Mouse (Mus musculus) E14TG2a.4 (cell line): ENCODE measurements around the gene Brwd1.
"Not testable (repeated sequence)": the region's sequence is repeated elsewhere in the genome, so short reads cannot be mapped to it uniquely, and the experiment has no call there.

Experiments used
- H3K27me3 ChIP-seq: 2 replicates; pipeline ENCODE4 v1.6.1; 2014; ENCODE audit warnings: low read length, control low read depth; ENCODE audit not compliant: insufficient read depth
- H3K36me3 ChIP-seq: 2 replicates; pipeline ENCODE4 v1.6.1; 2014; ENCODE audit warnings: low read length, control low read depth; ENCODE audit not compliant: insufficient read depth
- H3K4me1 ChIP-seq: replicated peaks from 2 replicates; pipeline ENCODE4 v1.6.1; 2014; ENCODE audit warnings: low read depth, low read length, control low read depth
- H3K4me3 ChIP-seq: replicated peaks from 2 replicates; pipeline ENCODE4 v1.5.1; 2014; ENCODE audit warnings: mild to moderate bottlenecking, low read length
- H3K9me3 ChIP-seq: 2 replicates; pipeline ENCODE4 v1.6.1; 2014; ENCODE audit warnings: low read length, control low read depth
- CTCF ChIP-seq: conservative IDR thresholded peaks from 2 replicates; pipeline ENCODE4 v1.5.1; 2014; ENCODE audit warnings: low read length
- NANOG ChIP-seq: IDR thresholded peaks from 2 replicates; pipeline ENCODE4 v1.6.1; 2014; ENCODE audit warnings: borderline replicate concordance, low read length, mixed read lengths
- POU5F1 ChIP-seq: IDR thresholded peaks from 2 replicates; pipeline ENCODE4 v1.6.1; 2014; ENCODE audit warnings: low read length, borderline replicate concordance

Brwd1 gene

DNA sequence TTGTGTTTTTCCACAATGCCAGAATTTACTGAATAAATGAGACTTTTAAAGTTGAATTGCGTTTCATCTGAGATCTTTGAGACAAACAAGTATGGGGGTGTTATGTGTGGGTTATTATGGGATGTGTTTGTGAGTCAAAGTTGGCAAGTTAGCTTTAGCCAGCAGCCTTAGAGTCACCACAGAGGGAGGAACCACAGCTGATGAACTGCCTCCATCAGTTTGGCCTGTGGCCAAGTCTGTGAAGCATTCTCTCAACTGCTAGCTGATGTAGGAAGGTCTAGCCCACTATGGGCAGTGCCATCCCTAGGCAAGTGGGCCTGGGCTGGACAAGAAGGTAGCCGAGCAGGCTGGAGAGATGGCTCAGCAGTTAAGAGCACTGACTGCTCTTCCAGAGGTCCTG is 111.5 kb downstream of the Brwd1 start:
- TF ChIP-seq POU5F1 (no peak), NANOG (no peak), CTCF (no peak)
- Histone ChIP-seq H3K4me3 (no peak overlapping the region), H3K9me3 (peaks cover 14% of the 10 kb centered on the region), H3K36me3 (no peaks in the 10 kb centered on the region), H3K27me3 (no peaks in the 10 kb centered on the region), H3K4me1 (peaks cover 4% of the 10 kb centered on the region; the same call in 1 of the 2 replicates)

DNA sequence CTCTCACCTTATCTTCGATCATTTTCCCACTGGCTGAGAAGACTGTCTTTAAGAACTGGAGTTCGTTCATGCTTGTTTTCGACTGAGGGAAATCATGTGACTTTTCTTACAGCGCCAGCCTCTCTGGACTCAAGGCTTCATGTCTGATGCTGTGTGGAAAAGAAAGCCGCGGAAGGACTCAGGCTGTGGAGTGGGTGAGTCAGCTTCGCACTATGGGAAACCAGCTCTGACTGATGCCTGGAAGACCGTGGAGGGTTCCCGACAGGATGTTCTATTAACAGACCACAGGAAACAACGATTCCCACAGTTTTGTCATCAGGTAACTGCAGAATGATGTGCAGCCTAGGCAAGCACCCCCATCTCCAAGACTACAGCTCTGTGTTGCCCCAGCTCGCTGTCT is 114.9 kb downstream of the Brwd1 start:
- peaks cover 20% of the 10 kb centered on the region for H3K4me1 ChIP-seq
- H3K9me3 ChIP-seq = no peaks in the 10 kb centered on the region
- no peaks in the 10 kb centered on the region; the same call in 1 of the 2 replicates for H3K27me3 ChIP-seq
- TF ChIP-seq POU5F1 (no peak), NANOG (no peak), CTCF (no peak)
- no peaks in the 10 kb centered on the region for H3K36me3 ChIP-seq
- H3K4me3 ChIP-seq = no peak overlapping the region

DNA sequence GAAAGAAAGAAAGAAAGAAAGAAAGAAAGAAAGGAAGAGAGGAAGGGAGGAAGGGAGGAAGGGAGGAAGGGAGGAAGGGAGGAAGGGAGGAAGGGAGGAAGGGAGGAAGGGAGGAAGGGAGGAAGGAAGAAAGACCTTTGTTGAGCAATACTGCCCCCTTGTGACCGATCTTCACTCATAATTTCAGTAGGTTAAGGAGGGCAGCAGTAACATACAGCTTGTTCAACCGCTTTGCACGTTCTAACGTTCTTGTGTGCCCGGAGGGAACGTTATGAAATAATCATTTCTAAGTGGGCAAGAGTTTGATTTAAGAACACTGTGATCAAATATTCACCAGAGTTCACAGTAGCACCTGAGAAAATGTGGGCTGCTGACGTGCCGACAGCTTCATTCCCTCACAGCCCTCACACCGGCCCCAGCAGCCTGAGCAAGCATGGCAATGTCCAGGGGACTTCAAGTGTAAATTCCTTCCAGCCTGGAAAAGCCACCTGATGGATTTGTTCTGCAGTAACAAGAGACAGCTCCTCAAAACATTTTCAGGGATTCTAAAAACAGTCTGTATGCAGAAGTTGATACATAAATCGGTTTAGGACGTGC is 117.8 kb downstream of the Brwd1 start:
- Histone ChIP-seq H3K4me1 (peaks cover 47% of the 10 kb centered on the region), H3K27me3 (no peaks in the 10 kb centered on the region; the same call in 1 of the 2 replicates), H3K9me3 (no peaks in the 10 kb centered on the region), H3K4me3 (no peak overlapping the region), H3K36me3 (no peaks in the 10 kb centered on the region)
- TF ChIP-seq CTCF (peak; percentile 19; the same call in 1 of the 2 replicates), NANOG (no peak), POU5F1 (no peak)

DNA sequence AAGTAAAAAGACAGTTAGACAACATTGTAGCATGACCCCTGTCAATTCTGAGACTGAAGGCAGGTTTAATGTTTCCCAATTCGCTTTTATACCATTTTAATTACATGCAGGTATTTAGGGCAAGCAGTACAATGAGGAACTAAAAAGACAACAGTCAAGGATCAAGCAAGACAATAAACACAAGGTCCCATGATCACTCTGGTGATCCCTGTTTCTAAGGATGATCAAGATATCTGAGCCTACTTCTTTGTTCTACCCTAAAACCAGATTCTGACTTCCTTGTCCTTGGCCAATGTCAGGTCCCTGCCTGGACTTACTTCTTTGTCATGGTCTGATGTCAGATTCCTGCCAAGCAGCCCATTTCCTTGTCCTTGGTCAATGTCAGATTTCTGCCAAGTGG is 120.8 kb downstream of the Brwd1 start:
- not testable (repeated sequence) for H3K4me3 ChIP-seq, H3K9me3 ChIP-seq, H3K27me3 ChIP-seq, H3K36me3 ChIP-seq
- peak; percentile 76 for TF ChIP-seq NANOG
- H3K4me1 ChIP-seq = peaks cover 67% of the 10 kb centered on the region

DNA sequence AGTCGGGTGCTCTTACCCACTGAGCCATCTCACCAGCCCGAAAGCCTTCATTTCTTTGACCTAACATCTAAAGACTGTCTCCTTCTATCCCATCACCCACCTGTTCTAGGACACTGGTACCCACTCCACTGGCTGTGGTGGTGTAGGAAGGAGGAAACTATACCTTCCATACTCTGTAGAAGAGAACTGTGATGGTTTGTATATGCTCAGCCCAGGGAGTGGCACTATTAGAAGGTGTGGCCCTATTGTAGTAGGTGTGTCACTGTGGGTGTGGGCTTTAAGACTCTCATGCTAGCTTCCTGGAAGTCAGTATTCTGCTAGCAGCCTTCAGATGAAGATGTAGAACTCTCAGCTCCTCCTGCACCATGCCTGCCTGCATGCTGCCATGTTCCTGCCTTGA is 121.6 kb downstream of the Brwd1 start:
- H3K4me1 ChIP-seq = peaks cover 72% of the 10 kb centered on the region
- not testable (repeated sequence) for H3K9me3 ChIP-seq, H3K27me3 ChIP-seq, H3K36me3 ChIP-seq, H3K4me3 ChIP-seq

DNA sequence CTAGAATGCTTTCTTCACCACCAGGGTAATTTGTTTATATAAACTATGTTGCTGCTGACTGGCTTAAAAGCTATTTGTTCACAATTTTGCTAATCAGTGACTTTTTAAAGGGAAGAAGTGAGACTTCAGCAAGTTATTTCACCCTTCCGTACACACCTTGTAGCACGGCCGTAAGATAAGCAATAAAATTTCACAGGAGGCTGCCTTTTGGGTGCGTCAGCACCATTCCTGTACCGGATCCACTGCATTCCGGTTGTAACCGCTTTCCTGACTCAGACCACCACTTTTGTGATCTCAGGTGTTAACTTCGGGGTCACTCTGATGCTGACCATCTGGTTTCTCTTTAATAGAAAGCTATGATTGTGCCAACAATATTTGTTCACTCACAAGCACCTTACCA is 124.2 kb downstream of the Brwd1 start:
- TF ChIP-seq POU5F1 = no peak
- TF ChIP-seq CTCF = no peak
- TF ChIP-seq NANOG = no peak
- no peaks in the 10 kb centered on the region for H3K9me3 ChIP-seq
- no peak overlapping the region for H3K4me3 ChIP-seq

DNA sequence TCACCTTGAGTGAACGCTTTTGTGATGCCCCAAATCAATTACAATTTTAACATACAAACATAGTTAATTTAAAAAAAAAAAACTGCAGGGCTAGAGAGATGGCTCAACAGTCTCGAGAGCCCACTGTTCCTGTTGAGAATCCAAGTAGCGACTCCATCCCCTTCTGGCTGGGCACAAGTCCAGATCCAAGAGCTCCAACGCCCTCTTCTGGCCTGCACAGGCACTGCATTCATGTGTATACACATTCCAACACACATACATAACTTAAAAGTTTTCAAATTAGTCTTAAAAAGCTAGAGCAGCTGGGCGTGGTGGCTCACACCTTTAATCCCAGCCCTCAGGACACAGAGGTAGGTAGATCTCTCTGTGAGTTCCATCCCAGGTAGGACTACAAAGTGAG is 125.7 kb downstream of the Brwd1 start:
- TF ChIP-seq POU5F1 (no peak), NANOG (no peak), CTCF (peak; percentile 78)
- peaks cover 78% of the 10 kb centered on the region for H3K4me1 ChIP-seq
- no peak overlapping the region for H3K4me3 ChIP-seq
- peaks cover 4% of the 10 kb centered on the region for H3K9me3 ChIP-seq
- H3K27me3 ChIP-seq = no peaks in the 10 kb centered on the region
- no peaks in the 10 kb centered on the region for H3K36me3 ChIP-seq

More for the DNA sequence above, 124.2 kb downstream of the Brwd1 start:
- H3K27me3 ChIP-seq = no peaks in the 10 kb centered on the region
- H3K36me3 ChIP-seq = no peaks in the 10 kb centered on the region
- peaks cover 82% of the 10 kb centered on the region for H3K4me1 ChIP-seq

DNA sequence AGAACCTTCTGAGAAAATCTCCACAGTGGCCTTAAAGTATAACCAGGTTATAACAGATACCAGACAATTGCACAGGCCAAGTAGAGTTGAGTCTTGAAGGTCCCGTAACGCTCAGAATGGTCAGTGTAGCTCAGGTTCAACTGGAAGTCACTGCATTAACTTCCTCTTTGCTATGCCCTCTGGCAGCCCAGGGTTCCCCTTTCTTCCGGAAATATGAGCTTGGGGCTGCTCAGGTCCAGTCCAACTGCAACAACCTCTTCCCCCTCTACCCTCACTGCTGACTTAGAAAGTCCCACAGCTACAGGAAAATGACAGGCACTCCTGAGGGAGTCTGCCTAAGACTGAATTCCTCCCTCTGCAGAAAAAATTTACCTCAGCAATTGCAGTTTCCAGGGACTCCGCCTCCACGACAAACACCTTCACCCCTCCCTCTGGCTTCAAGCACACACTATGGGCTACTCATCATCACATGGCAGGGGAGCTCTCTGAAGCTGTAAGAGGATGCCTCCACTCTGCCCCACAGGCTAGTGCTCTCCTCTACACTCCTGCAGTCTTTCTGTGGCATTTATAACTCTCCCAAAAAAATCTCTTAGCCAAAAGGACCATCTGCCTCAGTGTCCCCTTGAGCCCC is 126.5 kb downstream of the Brwd1 start:
- Histone ChIP-seq H3K27me3 (no peaks in the 10 kb centered on the region), H3K4me3 (no peak overlapping the region), H3K9me3 (peaks cover 6% of the 10 kb centered on the region), H3K36me3 (no peaks in the 10 kb centered on the region), H3K4me1 (peaks cover 72% of the 10 kb centered on the region)
- TF ChIP-seq NANOG = no peak
- no peak for TF ChIP-seq CTCF
- no peak for TF ChIP-seq POU5F1

DNA sequence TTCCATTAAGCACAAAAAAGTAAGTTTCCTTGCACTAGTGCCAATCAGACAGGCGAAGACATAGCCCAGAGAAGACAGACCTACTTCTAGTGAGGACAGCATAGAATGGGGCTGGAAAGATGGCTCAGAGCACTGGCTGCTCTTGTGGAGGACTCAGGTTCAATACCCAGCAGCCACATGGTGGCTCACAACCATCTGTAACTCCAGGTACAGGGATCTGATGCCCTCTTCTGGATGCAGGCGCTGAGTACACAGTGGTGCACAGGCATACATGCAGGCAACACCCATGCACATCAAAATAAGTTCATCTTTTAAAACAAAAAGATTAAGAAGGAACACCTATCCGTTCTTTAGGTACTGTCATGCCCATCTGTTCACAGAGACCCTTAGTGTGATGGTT is 128.0 kb downstream of the Brwd1 start:
- no peak for TF ChIP-seq CTCF
- TF ChIP-seq NANOG = no peak
- TF ChIP-seq POU5F1 = no peak
- Histone ChIP-seq H3K36me3 (no peaks in the 10 kb centered on the region), H3K4me1 (peaks cover 70% of the 10 kb centered on the region), H3K4me3 (no peak overlapping the region), H3K9me3 (peaks cover 6% of the 10 kb centered on the region), H3K27me3 (no peaks in the 10 kb centered on the region)
